Mouse (Mus musculus) liver, adult 2 months (tissue): ENCODE data around the gene Mettl26.

Experiments
- CTCF ChIP-seq: fragments of 200-500 bp; IDR thresholded peaks from 2 replicates; pipeline ENCODE4 v1.5.1; 2011; ENCODE audit warnings: low read depth, low read length, control low read depth
- POLR2A ChIP-seq: fragments of 200-500 bp; IDR thresholded peaks from 2 replicates; pipeline ENCODE4 v1.6.1; 2011; ENCODE audit warnings: low read length, control low read depth; ENCODE audit not compliant: insufficient read depth; ENCODE audit errors: extremely low read depth

DNA sequence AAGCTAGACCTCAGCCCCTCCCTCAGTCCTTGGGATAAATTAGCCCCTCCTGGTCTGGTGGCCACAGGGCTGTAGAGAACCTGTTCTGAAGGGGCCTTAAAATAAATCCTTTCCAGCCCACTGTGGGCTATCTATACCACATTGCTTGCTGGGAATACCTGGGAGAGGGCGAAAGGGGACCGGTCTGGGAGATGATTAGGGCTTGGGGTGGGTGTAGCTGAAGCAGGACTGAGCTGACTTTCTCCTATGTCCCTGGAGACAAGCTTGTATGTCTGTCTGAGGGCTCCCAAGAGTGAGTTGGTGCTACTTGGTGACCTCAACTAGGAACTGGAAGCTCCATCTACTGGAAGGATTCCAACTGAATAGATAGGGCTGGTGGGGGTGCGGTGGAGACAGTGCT is 2.2 kb downstream of the Mettl26 start:
- TF ChIP-seq CTCF = no peak
- no peak for TF ChIP-seq POLR2A
